Mouse (Mus musculus): ENCODE results near the gene Gnai2. TPM values are rescaled to one million over a fixed set of nuclear protein-coding genes. Genes with fewer than 3 reads are reported as not detected.
A peak's percentile ranks its signal among the peaks of the same experiment; 100 is the strongest.
"Not testable (repeated sequence)": the region's sequence is repeated elsewhere in the genome, so short reads cannot be mapped to it uniquely, and the experiment has no call there.

The Gnai2 gene
- polyA plus RNA-seq, 1 experiment, result 283 TPM

DNA sequence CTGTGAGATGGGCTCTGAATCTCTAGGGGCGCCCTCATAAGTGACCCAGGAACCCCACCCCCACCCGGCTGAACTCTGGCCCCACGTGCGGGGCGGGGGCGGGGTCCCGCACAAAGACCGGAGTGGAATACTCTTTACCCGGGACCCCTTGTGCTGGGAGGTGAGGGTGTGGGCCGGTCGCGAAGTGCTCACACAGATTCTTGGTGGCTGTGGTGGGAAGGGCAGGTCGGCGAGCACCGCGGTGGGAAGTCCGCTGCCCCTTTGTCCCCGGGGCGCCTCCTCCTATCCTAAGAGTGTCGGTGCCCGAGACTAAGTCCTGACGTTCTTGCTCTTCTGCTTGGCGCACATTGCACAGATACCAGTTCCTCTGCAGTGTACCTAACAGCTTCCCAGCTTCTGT, 65.9 kb downstream of the Gnai2 start:
- peak overlapping the region; percentile 81; the same call in 1 of the 2 replicates for H3K27ac ChIP-seq (ENCODE audit: insufficient read depth, low read length)
- peak overlapping the region; percentile 89 for H3K4me3 ChIP-seq (ENCODE audit: insufficient read depth, low read length)
- H3K4me1 ChIP-seq (ENCODE audit: control insufficient read depth, insufficient read depth, low read length), result peaks cover 7% of the 10 kb centered on the region
- TF ChIP-seq CTCF (IDR thresholded peaks at IDR 0.05; ENCODE audit: extremely low read depth, insufficient read depth, low read length) (no peak), POLR2A (IDR thresholded peaks at IDR 0.05; ENCODE audit: extremely low read depth, insufficient read depth, low read length) (no peak)

DNA sequence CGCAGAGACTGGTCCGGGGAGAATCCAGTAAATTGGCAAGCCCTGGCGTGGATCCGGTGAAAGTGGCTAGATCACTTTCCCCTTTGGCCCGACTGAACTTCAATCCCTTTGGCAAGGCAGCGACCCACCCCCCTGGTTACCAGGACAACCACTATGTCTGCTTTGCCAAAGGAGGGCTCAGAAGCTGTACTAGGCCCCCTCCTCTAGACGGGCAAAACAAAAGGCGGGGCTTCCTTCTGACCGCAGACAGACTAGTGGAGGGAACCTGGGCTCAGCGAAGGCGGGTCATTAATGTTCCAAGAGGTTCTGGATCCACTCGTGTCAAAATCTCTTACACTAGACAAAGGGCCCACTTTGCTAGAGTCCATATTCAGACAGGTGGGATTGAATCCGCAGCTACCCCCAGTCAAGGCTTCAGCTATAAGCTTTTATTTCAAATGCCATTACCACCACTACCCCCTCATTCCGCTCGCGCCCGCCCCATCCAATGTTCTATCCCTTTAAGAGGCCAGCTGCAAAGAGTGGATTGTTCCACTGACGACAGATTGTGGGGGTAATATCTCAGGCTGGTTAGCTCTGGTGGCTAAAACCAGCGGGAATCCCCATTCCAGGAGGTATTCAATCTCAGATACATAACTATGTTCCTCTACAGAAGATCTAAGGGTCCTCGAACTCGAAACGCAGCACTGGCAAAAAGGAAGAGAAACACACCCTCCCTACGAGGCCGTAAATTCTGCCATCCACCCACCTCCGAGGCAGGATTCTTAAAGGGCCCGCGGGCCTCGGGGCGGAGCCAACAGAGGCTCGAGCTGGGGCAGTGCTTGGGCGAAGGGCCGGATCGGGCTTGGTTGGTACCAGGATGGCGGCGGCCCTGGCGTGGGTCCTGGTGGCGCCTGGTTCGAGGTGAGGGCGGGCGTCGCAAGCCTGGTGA, 66.6 kb downstream of the Gnai2 start:
- Histone ChIP-seq H3K27ac (ENCODE audit: insufficient read depth, low read length) (peak overlapping the region; percentile 81), H3K4me3 (ENCODE audit: insufficient read depth, low read length) (peak overlapping the region; percentile 89), H3K4me1 (ENCODE audit: control insufficient read depth, insufficient read depth, low read length) (peaks cover 11% of the 10 kb centered on the region)
- TF ChIP-seq CTCF (IDR thresholded peaks at IDR 0.05; ENCODE audit: extremely low read depth, insufficient read depth, low read length) (no peak), POLR2A (IDR thresholded peaks at IDR 0.05; ENCODE audit: extremely low read depth, insufficient read depth, low read length) (peak; percentile 31; the same call in 1 of the 2 replicates)

DNA sequence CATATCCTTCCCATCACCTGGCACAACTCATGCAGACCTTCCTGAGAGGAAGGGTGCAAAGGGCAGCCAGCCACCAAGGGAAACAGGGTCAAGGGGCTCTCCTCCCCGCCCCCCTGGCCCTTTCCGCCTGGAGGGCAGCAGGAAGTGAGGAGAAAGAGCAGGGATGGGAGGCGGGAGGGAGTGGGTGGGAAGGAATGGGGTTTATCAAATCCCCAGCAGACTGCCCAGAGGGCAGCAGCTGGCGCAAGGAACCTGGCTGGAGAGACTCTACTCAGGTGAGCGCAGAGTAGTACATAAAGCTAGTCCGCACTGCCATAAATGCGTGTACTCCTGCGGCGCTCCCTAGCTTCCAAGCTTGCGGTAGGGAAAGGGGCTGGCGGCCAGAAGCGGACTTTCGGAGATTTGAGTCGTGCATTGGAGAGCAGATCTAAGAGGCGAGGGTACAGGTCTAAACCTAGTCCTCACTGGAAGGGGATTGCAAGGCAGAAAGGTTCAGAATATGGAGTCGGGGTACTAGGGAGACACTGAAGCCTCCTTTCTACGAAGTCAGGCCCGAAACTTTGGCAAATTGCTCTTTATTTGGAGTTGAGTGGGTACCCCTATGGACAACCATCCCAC, 67.4 kb downstream of the Gnai2 start, which contains the start of gene Hyal2:
Gene Hyal2, plus strand, starts transcription at position 244 of the 618 bp plus-strand sequence.
- TF ChIP-seq POLR2A (IDR thresholded peaks at IDR 0.05; ENCODE audit: extremely low read depth, insufficient read depth, low read length), result no peak
- TF ChIP-seq CTCF (IDR thresholded peaks at IDR 0.05; ENCODE audit: extremely low read depth, insufficient read depth, low read length), result no peak
- Histone ChIP-seq H3K4me1 (ENCODE audit: control insufficient read depth, insufficient read depth, low read length) (peaks cover 11% of the 10 kb centered on the region), H3K27ac (ENCODE audit: insufficient read depth, low read length) (peak within 1 kb of the TSS; percentile 81), H3K4me3 (ENCODE audit: insufficient read depth, low read length) (peak within 1 kb of the TSS; percentile 89)

DNA sequence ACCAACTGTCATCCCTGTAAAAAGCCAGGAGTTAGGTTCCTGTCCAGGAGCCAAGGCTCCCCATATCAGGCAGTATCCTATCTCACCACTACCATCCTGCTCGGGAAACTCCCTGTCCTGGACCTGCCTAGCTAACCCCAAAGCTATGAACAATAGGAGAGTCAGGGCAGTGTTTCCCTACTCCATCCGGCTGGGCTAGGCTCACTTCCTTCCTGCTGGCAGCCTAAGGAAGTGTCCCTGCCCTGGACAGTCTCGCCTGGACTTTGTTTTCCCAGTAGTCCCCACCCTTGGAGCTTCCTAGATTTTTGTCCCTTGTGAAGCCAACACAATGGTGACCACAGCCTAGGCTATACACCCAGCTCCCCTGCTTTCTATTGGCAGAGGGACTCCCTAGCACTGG, 68.3 kb downstream of the Gnai2 start:
- peaks cover 11% of the 10 kb centered on the region for H3K4me1 ChIP-seq (ENCODE audit: control insufficient read depth, insufficient read depth, low read length)
- no peak overlapping the region for H3K27ac ChIP-seq (ENCODE audit: insufficient read depth, low read length)
- TF ChIP-seq CTCF (IDR thresholded peaks at IDR 0.05; ENCODE audit: extremely low read depth, insufficient read depth, low read length) (no peak), POLR2A (IDR thresholded peaks at IDR 0.05; ENCODE audit: extremely low read depth, insufficient read depth, low read length) (0 out of 2 replicates have a peak, but pooled peaks have one; percentile 24)
- H3K4me3 ChIP-seq (ENCODE audit: insufficient read depth, low read length), result no peak overlapping the region

DNA sequence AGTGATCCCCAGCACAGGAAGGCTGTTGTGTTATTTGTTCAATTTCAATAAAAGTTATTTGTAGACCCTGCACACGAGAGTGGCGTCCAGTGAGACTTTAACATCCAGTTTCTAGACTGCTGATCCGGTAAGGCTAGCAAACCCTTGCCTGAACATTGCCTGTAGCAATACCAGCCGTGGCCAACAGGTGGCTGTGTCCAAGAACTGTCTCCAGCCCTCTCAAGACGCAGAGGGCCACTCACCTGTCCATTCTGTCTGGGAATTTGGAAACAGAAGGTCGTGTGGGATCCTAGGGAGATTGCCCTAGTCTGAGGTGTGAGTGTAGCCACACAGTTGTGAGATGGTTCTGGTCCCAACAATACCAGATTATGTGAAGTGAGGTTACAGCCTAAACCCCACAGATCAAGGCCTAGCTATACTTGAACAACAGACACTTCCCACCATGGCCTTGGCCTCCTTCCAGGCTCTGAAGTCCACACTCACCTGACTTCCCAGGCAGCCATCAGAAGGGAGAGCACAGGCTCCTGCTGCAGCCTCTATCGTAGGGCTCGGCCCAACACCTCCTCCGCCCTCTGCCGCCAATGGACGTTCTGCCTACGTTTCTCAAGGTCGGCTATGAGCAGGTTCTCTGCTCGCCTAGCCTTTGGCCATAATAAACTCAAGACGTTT, 69.0 kb downstream of the Gnai2 start:
- H3K4me3 ChIP-seq (ENCODE audit: insufficient read depth, low read length), result no peak overlapping the region
- TF ChIP-seq POLR2A (IDR thresholded peaks at IDR 0.05; ENCODE audit: extremely low read depth, insufficient read depth, low read length), result no peak
- TF ChIP-seq CTCF (IDR thresholded peaks at IDR 0.05; ENCODE audit: extremely low read depth, insufficient read depth, low read length), result peak; percentile 80
- H3K4me1 ChIP-seq (ENCODE audit: control insufficient read depth, insufficient read depth, low read length), result peaks cover 11% of the 10 kb centered on the region
- H3K27ac ChIP-seq (ENCODE audit: insufficient read depth, low read length), result peak overlapping the region; percentile 51

DNA sequence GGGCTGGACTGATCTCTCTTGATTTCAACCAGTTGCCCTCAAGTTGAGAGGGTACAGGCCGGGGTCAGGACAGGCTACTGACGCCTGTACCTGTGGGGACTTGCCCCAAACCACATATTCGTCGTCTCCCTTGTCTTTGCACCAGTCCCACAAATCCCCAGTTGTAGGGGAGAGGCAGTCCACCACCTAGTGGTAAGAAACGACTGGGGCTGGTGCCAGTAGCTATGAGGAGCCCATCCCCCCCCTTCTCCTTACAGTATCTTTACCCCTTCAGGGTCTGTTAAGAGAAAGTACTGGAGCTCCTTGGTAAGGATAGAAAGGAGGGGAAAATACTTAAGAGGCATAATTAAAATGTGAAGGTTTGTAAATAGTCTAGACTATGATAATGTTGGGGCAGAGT, 69.6 kb downstream of the Gnai2 start:
- H3K4me1 ChIP-seq (ENCODE audit: control insufficient read depth, insufficient read depth, low read length), result peaks cover 11% of the 10 kb centered on the region
- not testable (repeated sequence) for H3K4me3 ChIP-seq (ENCODE audit: insufficient read depth, low read length); H3K27ac ChIP-seq (ENCODE audit: insufficient read depth, low read length)

Other genes with a start within 250 kb of the Gnai2 start
- 29.2 and 32.9 TPM in 2 replicates for gene Cacna2d2, start 235.8 kb downstream of the Gnai2 start, polyA plus RNA-seq (2012; rRNA removed)
- gene Tmem115, start 101.4 kb downstream of the Gnai2 start, polyA plus RNA-seq (2012; rRNA removed), result 35.4 and 36.5 TPM in 2 replicates
- gene Cyb561d2, start 93.2 kb downstream of the Gnai2 start, polyA plus RNA-seq (2012; rRNA removed), result 29.5 and 31.3 TPM in 2 replicates
- gene Nprl2, start 93.1 kb downstream of the Gnai2 start, polyA plus RNA-seq (2012; rRNA removed), result 66.7 and 67.2 TPM in 2 replicates
- 6.0 and 6.7 TPM in 2 replicates for gene Zmynd10, start 88.1 kb downstream of the Gnai2 start, polyA plus RNA-seq (2012; rRNA removed)
- 24.4 and 24.5 TPM in 2 replicates for gene Rassf1, start 83.8 kb downstream of the Gnai2 start, polyA plus RNA-seq (2012; rRNA removed)
- 139 and 143 TPM in 2 replicates for gene Tusc2, start 72.1 kb downstream of the Gnai2 start, polyA plus RNA-seq (2012; rRNA removed)
- gene Hyal2, start 67.4 kb downstream of the Gnai2 start, polyA plus RNA-seq (2012; rRNA removed), result 9.7 and 10.3 TPM in 2 replicates
- 5.0 and 5.7 TPM in 2 replicates for gene Hyal1, start 58.4 kb downstream of the Gnai2 start, polyA plus RNA-seq (2012; rRNA removed)
- gene Naa80, start 56.5 kb downstream of the Gnai2 start, polyA plus RNA-seq (2012; rRNA removed), result 13.8 and 13.9 TPM in 2 replicates
- gene Hyal3, start 54.5 kb downstream of the Gnai2 start, polyA plus RNA-seq (2012; rRNA removed), result 0.44 and 0.48 TPM in 2 replicates
- gene Ifrd2, start 47.7 kb downstream of the Gnai2 start, polyA plus RNA-seq (2012; rRNA removed), result 16.3 and 18.6 TPM in 2 replicates
- gene Sema3b, start 26.1 kb downstream of the Gnai2 start, polyA plus RNA-seq (2012; rRNA removed), result 2.4 and 4.3 TPM in 2 replicates
- gene Slc38a3, start 34.2 kb upstream of the Gnai2 start, polyA plus RNA-seq (2012; rRNA removed), result 134 and 156 TPM in 2 replicates
- gene Gnat1, start 44.3 kb upstream of the Gnai2 start, polyA plus RNA-seq (2012; rRNA removed), result 0.40 and 0.42 TPM in 2 replicates
- 29.1 and 30.1 TPM in 2 replicates for gene Sema3f, start 75.1 kb upstream of the Gnai2 start, polyA plus RNA-seq (2012; rRNA removed)
- gene Rbm5, start 135.6 kb upstream of the Gnai2 start, polyA plus RNA-seq (2012; rRNA removed), result 138 and 156 TPM in 2 replicates
- 60.7 and 62.5 TPM in 2 replicates for gene Rbm6, start 237.9 kb upstream of the Gnai2 start, polyA plus RNA-seq (2012; rRNA removed)